Mouse (Mus musculus): ENCODE results near the gene Slc39a3. TPM values are rescaled to one million over a fixed set of nuclear protein-coding genes. Genes with fewer than 3 reads are reported as not detected.
A peak's percentile ranks its signal among the peaks of the same experiment; 100 is the strongest.

Slc39a3 gene
- total and polyA plus RNA-seq, 3 experiments: 15.6 to 19.5 TPM; not detected in 1

- H3K27ac ChIP-seq (ENCODE audit: control insufficient read depth, low read depth, low read length): no peak overlapping the region
- no peaks in the 10 kb centered on the region for H3K9me3 ChIP-seq (replicated peaks; ENCODE audit: insufficient read depth, low read length)
- H3K27me3 ChIP-seq (ENCODE audit: control insufficient read depth in 1 of 2, insufficient read depth in 2 of 2, low read length in 2 of 2): no peaks in the 10 kb centered on the region
- peaks cover 17% of the 10 kb centered on the region for H3K79me2 ChIP-seq (ENCODE audit: control insufficient read depth, insufficient read depth, low read length, poor library complexity)
- no peak for TF ChIP-seq POLR2A (IDR thresholded peaks at IDR 0.05; ENCODE audit: control insufficient read depth in 1 of 2, insufficient read depth in 1 of 2, low read depth in 1 of 2, low read length in 2 of 2, poor library complexity in 1 of 2)
- H3K4me3 ChIP-seq (ENCODE audit: control insufficient read depth in 1 of 2, insufficient read depth in 1 of 2, low read depth in 2 of 2, low read length in 2 of 2): no peak overlapping the region
- DNase-seq (ENCODE audit: low read depth, low spot score): no peak
- H3K36me3 ChIP-seq (ENCODE audit: control insufficient read depth in 1 of 2, insufficient read depth in 2 of 2, low read length in 2 of 2): peaks cover 0 to under 1% of the 10 kb centered on the region in 2 experiments; a peak in 1 of 4 replicates
- no peak overlapping the region for H3K9ac ChIP-seq (ENCODE audit: control insufficient read depth, low read depth, low read length, poor library complexity, severe bottlenecking)
- peaks cover 0 to 1% of the 10 kb centered on the region in 2 experiments; a peak in 1 of 4 replicates for H3K4me1 ChIP-seq (ENCODE audit: control insufficient read depth in 1 of 2, insufficient read depth in 2 of 2, low read length in 2 of 2)
Measured at GRCm38 (mm10) chr10:81076356-81076755, 39.1 kb upstream of the Slc39a3 start.

GRCm38 (mm10) chr10:81075734-81076133 lies 38.5 kb upstream of the Slc39a3 start:
- Histone ChIP-seq H3K79me2 (ENCODE audit: control insufficient read depth, insufficient read depth, low read length, poor library complexity) (peaks cover 23% of the 10 kb centered on the region), H3K36me3 (ENCODE audit: control insufficient read depth in 1 of 2, insufficient read depth in 2 of 2, low read length in 2 of 2) (peaks cover 0 to 4% of the 10 kb centered on the region in 2 experiments; a peak in 1 of 4 replicates), H3K27ac (ENCODE audit: control insufficient read depth, low read depth, low read length) (no peak overlapping the region), H3K9me3 (replicated peaks; ENCODE audit: insufficient read depth, low read length) (no peaks in the 10 kb centered on the region), H3K27me3 (ENCODE audit: control insufficient read depth in 1 of 2, insufficient read depth in 2 of 2, low read length in 2 of 2) (no peaks in the 10 kb centered on the region), H3K4me3 (ENCODE audit: control insufficient read depth in 1 of 2, insufficient read depth in 1 of 2, low read depth in 2 of 2, low read length in 2 of 2) (no peak overlapping the region), H3K9ac (ENCODE audit: control insufficient read depth, low read depth, low read length, poor library complexity, severe bottlenecking) (no peak overlapping the region), H3K4me1 (ENCODE audit: control insufficient read depth in 1 of 2, insufficient read depth in 2 of 2, low read length in 2 of 2) (peaks cover 0 to 7% of the 10 kb centered on the region in 2 experiments; a peak in 3 of 4 replicates)
- no peak for TF ChIP-seq MAZ (IDR thresholded peaks at IDR 0.05; ENCODE audit: low read depth, low read length)
- no peak for TF ChIP-seq HCFC1 (IDR thresholded peaks at IDR 0.05; ENCODE audit: low read depth, low read length)
- no peak for TF ChIP-seq POLR2AphosphoS2 (IDR thresholded peaks at IDR 0.05; ENCODE audit: low read length)
- no peak for TF ChIP-seq ZKSCAN1 (IDR thresholded peaks at IDR 0.05; ENCODE audit: low read depth, low read length)
- no peak for TF ChIP-seq MYB (IDR thresholded peaks at IDR 0.05; ENCODE audit: low read depth, low read length)
- TF ChIP-seq EP300 (IDR thresholded peaks at IDR 0.05; ENCODE audit: low read depth in 1 of 2, low read length in 2 of 2): no peak
- no peak for TF ChIP-seq TCF12 (IDR thresholded peaks at IDR 0.05; ENCODE audit: low read depth, low read length)
- no peak for DNase-seq (ENCODE audit: low read depth, low spot score)

- Histone ChIP-seq H3K9ac (ENCODE audit: control insufficient read depth, low read depth, low read length, poor library complexity, severe bottlenecking) (no peak overlapping the region), H3K9me3 (replicated peaks; ENCODE audit: insufficient read depth, low read length) (no peaks in the 10 kb centered on the region), H3K4me1 (ENCODE audit: control insufficient read depth in 1 of 2, insufficient read depth in 2 of 2, low read length in 2 of 2) (peaks cover 0 to 9% of the 10 kb centered on the region in 2 experiments; a peak in 3 of 4 replicates), H3K79me2 (ENCODE audit: control insufficient read depth, insufficient read depth, low read length, poor library complexity) (peaks cover 31% of the 10 kb centered on the region), H3K36me3 (ENCODE audit: control insufficient read depth in 1 of 2, insufficient read depth in 2 of 2, low read length in 2 of 2) (peaks cover 0 to 4% of the 10 kb centered on the region in 2 experiments; a peak in 1 of 4 replicates), H3K4me3 (ENCODE audit: control insufficient read depth in 1 of 2, insufficient read depth in 1 of 2, low read depth in 2 of 2, low read length in 2 of 2) (no peak overlapping the region), H3K27ac (ENCODE audit: control insufficient read depth, low read depth, low read length) (no peak overlapping the region), H3K27me3 (ENCODE audit: control insufficient read depth in 1 of 2, insufficient read depth in 2 of 2, low read length in 2 of 2) (no peaks in the 10 kb centered on the region)
- peak; percentile 56 for DNase-seq (ENCODE audit: low read depth, low spot score)
- no peak for TF ChIP-seq MXI1 (IDR thresholded peaks at IDR 0.05; ENCODE audit: low read depth, low read length)
- TF ChIP-seq RAD21 (IDR thresholded peaks at IDR 0.05; ENCODE audit: low read depth, low read length): peak; percentile 15
- TF ChIP-seq SMC3 (IDR thresholded peaks at IDR 0.05; ENCODE audit: low read depth, low read length): peak; percentile 35
- no peak for TF ChIP-seq MAZ (IDR thresholded peaks at IDR 0.05; ENCODE audit: low read depth, low read length)
- TF ChIP-seq MEF2A (IDR thresholded peaks at IDR 0.05; ENCODE audit: extremely low read depth, insufficient replicate concordance, low read depth, low read length, poor library complexity, severe bottlenecking): no peak
- TF ChIP-seq ZC3H11A (IDR thresholded peaks at IDR 0.05; ENCODE audit: low read depth, low read length): no peak
- no peak for TF ChIP-seq POLR2AphosphoS5 (IDR thresholded peaks at IDR 0.05; ENCODE audit: borderline replicate concordance, low read depth, low read length)
- TF ChIP-seq HCFC1 (IDR thresholded peaks at IDR 0.05; ENCODE audit: low read depth, low read length): no peak
- peak; percentile 80 to 90 (median 83) for TF ChIP-seq CTCF (IDR thresholded peaks at IDR 0.05 in 2 of 3, conservative IDR thresholded peaks at IDR 0.05 in 1 of 3; ENCODE audit: control insufficient read depth in 1 of 3, insufficient read depth in 1 of 3, low read depth in 2 of 3, low read length in 3 of 3, poor library complexity in 1 of 3, severe bottlenecking in 1 of 3)
- no peak for TF ChIP-seq CHD1 (IDR thresholded peaks at IDR 0.05; ENCODE audit: low read depth, low read length)
Measured at GRCm38 (mm10) chr10:81073464-81073863, 36.2 kb upstream of the Slc39a3 start.
